Mouse (Mus musculus) cerebellum, adult 2 months (tissue): ENCODE data around the gene Skint3.
"Not testable (repeated sequence)": the region's sequence is repeated elsewhere in the genome, so short reads cannot be mapped to it uniquely, and the experiment has no call there.

ENCODE experiments used
- CTCF ChIP-seq: fragments of 200-500 bp; IDR thresholded peaks from 2 replicates; pipeline ENCODE4 v1.5.1; 2011; ENCODE audit warnings: low read depth, mild to moderate bottlenecking, control low read depth, low read length, moderate library complexity, borderline replicate concordance; ENCODE audit not compliant: insufficient read depth
- POLR2A ChIP-seq: fragments of 200-500 bp; IDR thresholded peaks from 2 replicates; pipeline ENCODE4 v1.6.1; 2011; ENCODE audit warnings: low read length, control low read depth, borderline replicate concordance; ENCODE audit not compliant: insufficient read depth

DNA sequence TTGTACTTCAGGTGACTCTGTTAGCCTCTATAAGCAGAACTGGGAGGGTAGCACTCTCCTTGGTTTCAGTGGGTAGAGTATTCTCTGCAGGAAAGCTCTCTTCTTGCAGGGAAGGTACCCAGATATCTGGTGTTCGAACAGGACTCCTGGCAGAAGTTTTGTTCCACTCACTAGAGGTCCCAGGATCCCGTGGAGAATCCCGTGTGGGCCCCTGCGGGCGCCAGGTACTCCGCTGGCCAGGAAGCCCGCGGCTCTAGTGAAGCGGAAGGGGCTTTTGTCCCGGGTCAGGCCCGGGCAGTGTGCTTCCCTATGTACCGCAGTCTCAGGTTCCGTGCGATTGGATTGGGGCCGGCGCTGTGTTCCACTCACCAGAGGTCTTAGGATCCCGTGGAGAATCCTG is 117.1 kb downstream of the Skint3 start:
- TF ChIP-seq CTCF, POLR2A: not testable (repeated sequence)
